21 mouse cellular contexts compared by ENCODE assay signal in the genomic region with DNA sequence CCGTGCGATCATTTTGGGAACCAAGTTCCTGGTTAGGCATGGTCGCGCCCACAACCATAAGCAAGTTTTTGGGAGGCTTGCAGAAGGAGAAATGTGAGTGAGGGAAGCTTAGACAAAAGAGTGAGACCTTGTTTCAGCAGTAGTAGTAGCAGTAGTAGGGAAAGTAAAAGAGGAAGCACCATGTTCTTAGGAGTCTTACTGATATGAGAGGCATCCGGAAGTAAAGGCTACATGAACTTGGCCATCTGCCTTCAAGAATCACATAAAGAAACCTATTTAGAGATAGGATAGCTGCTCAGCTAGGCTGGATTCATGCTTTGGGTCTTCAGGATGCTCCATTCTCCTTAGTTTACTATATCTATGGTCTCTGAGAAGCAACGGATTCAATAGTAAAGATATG.
DNase-seq lines count a peak whose midpoint lies in the region; ATAC-seq and TF ChIP-seq lines count a peak whose summit lies in the region.
"Had no signal": no experiment of that assay in that cellular context is flagged by ENCODE, and none has a peak within 500 bp of the region (broad histone marks: within the 10 kb centered on the region; RNA-seq: fewer than 3 reads in every experiment).

No protein-coding gene starts in this region.

- no peaks in the 10 kb centered on the region for H3K27me3 ChIP-seq in MEL (ENCODE audit: control insufficient read depth in 1 of 2, insufficient read depth in 2 of 2, low read length in 2 of 2)
- H3K27me3 ChIP-seq: CH12.LX, Patski had no signal

- H3K9ac ChIP-seq in MEL (ENCODE audit: control insufficient read depth, low read depth, low read length, poor library complexity, severe bottlenecking) = 0 out of 2 replicates have a peak overlapping the region, but pooled peaks have one; percentile 37

- peaks cover 0 to 8% of the 10 kb centered on the region in 2 experiments; a peak in 2 of 4 replicates for H3K36me3 ChIP-seq in MEL (ENCODE audit: control insufficient read depth in 1 of 2, insufficient read depth in 2 of 2, low read length in 2 of 2)
- H3K36me3 ChIP-seq: G1E had no signal

- intact Hi-C loops in gastrocnemius, postnatal 14 days (cut with DNase I; ENCODE audit: low total_unique reads) = loop anchor here (10.0 kb wide), 1 partner anchor 57 kb away; no protein-coding TSS in a partner anchor

- DNase-seq in MEL (ENCODE audit: low read depth, low spot score) (peak; percentile 82), MEL-GATA-1-ER (ENCODE audit: extremely low read depth, low read depth) (peak; percentile 59)
- DNase-seq in right cerebral cortex, adult 18-20 months = no peak
- DNase-seq in retina, embryonic 14.5 days (ENCODE audit: low spot score) = no peak
- no peak for DNase-seq in gastrocnemius, postnatal 14 days
- DNase-seq: adrenal gland, adult 2 months; adrenal gland, adult 8-10 months; adrenal gland, postnatal 10 days; adrenal gland, postnatal 14 days; adrenal gland, postnatal 25 days; adrenal gland, postnatal 36 days; B cell, adult 2 months; cerebellum, adult 11 months; cerebellum, adult 11-12 months; cerebellum, adult 18-20 months; cerebellum, adult 2 months; cerebellum, adult 8-10 months had no signal

- 0 out of 2 replicates have a peak, but pooled peaks have one; percentile 21 for ATAC-seq in megakaryocyte progenitor cell, adult 5-6 weeks (replicated peaks; ENCODE audit: poor library complexity)
- ATAC-seq: Patski had no signal

- TF ChIP-seq CTCF in MEL (IDR thresholded peaks at IDR 0.05 in 2 of 3, conservative IDR thresholded peaks at IDR 0.05 in 1 of 3; ENCODE audit: control insufficient read depth in 1 of 3, insufficient read depth in 1 of 3, low read depth in 2 of 3, low read length in 3 of 3, poor library complexity in 1 of 3, severe bottlenecking in 1 of 3) = no peak

- H3K4me3 ChIP-seq in MEL (ENCODE audit: control insufficient read depth in 1 of 2, insufficient read depth in 1 of 2, low read depth in 2 of 2, low read length in 2 of 2) = peak overlapping the region in 1 of 2 experiments; percentile 24; a peak in 1 of 4 replicates

- TF ChIP-seq POLR2A in MEL (IDR thresholded peaks at IDR 0.05; ENCODE audit: control insufficient read depth in 1 of 2, insufficient read depth in 1 of 2, low read depth in 1 of 2, low read length in 2 of 2, poor library complexity in 1 of 2) = no peak

- H3K27ac ChIP-seq in MEL (ENCODE audit: control insufficient read depth, low read depth, low read length) = peak overlapping the region; percentile 61

- no peaks in the 10 kb centered on the region for H3K9me3 ChIP-seq in MEL (replicated peaks; ENCODE audit: insufficient read depth, low read length)
- H3K9me3 ChIP-seq: G1E had no signal

- TF ChIP-seq RAD21 in MEL (IDR thresholded peaks at IDR 0.05; ENCODE audit: low read depth, low read length) = no peak

- TF ChIP-seq EP300 in MEL (IDR thresholded peaks at IDR 0.05; ENCODE audit: low read depth in 1 of 2, low read length in 2 of 2) = peak; percentile 25 to 63; a peak in 2 of 4 replicates

- H3K4me1 ChIP-seq in MEL (ENCODE audit: control insufficient read depth in 1 of 2, insufficient read depth in 2 of 2, low read length in 2 of 2) = peaks cover 0 to 7% of the 10 kb centered on the region in 2 experiments; a peak in 1 of 4 replicates

- no peaks in the 10 kb centered on the region for H3K79me2 ChIP-seq in MEL (ENCODE audit: control insufficient read depth, insufficient read depth, low read length, poor library complexity)

TF ChIP-seq in MEL, 35 proteins besides CTCF, POLR2A, EP300 and RAD21:
- no peak for TF ChIP-seq TCF12 (IDR thresholded peaks at IDR 0.05; ENCODE audit: low read depth, low read length)
- no peak for TF ChIP-seq TBP (IDR thresholded peaks at IDR 0.05; ENCODE audit: low read depth, low read length)
- no peak for TF ChIP-seq CHD2 (IDR thresholded peaks at IDR 0.05; ENCODE audit: low read length)
- TF ChIP-seq ELF1 (IDR thresholded peaks at IDR 0.05; ENCODE audit: low read depth, low read length) = no peak; the same call in 1 of the 2 replicates
- TF ChIP-seq MAFK (IDR thresholded peaks at IDR 0.05; ENCODE audit: borderline replicate concordance, low read depth, low read length) = no peak
- no peak for TF ChIP-seq MYB (IDR thresholded peaks at IDR 0.05; ENCODE audit: low read depth, low read length)
- TF ChIP-seq ETS1 (IDR thresholded peaks at IDR 0.05; ENCODE audit: low read depth, low read length) = peak; percentile 28; the same call in 1 of the 2 replicates
- no peak for TF ChIP-seq ZKSCAN1 (IDR thresholded peaks at IDR 0.05; ENCODE audit: low read depth, low read length)
- TF ChIP-seq TAL1 (IDR thresholded peaks at IDR 0.05; ENCODE audit: low read length) = no peak
- peak; percentile 75 for TF ChIP-seq GATA1 (IDR thresholded peaks at IDR 0.05; ENCODE audit: low read depth, low read length)
- no peak for TF ChIP-seq CHD1 (IDR thresholded peaks at IDR 0.05; ENCODE audit: low read depth, low read length)
- TF ChIP-seq RCOR1 (IDR thresholded peaks at IDR 0.05; ENCODE audit: low read depth, low read length) = no peak
- no peak for TF ChIP-seq GABPA (IDR thresholded peaks at IDR 0.05; ENCODE audit: low read depth, low read length)
- TF ChIP-seq HCFC1 (IDR thresholded peaks at IDR 0.05; ENCODE audit: low read depth, low read length) = 0 out of 2 replicates have a peak, but pooled peaks have one; percentile 17
TF ChIP-seq in MEL: peak in this region for 3.

Comparison
In these comparisons a context has a peak if more than half of its experiments do, and no peak if none do; other contexts are left out.
1. DNase-seq: peak in MEL (single experiment) and MEL-GATA-1-ER (single experiment); none in right cerebral cortex, adult 18-20 months (single experiment), retina, embryonic 14.5 days (single experiment) and gastrocnemius, postnatal 14 days (single experiment).